Mouse (Mus musculus): ENCODE data around the gene Wwc2. TPM values are rescaled to one million over a fixed set of nuclear protein-coding genes. Genes with fewer than 3 reads are reported as not detected.

Gene Wwc2
- total RNA-seq, 2 experiments from 2014 or later = 25.8 to 26.3 TPM

GRCm38 (mm10) chr8:47947672-47948618 is 42.8 kb downstream of the Wwc2 start:
- intact Hi-C loops (cut with DNase I) = no loop called here
- no peak for DNase-seq (ENCODE audit: low spot score in 2 of 2)

- intact Hi-C loops (cut with DNase I) = no loop called here
- no peak for DNase-seq (ENCODE audit: low spot score in 2 of 2)
Measured at GRCm38 (mm10) chr8:47943049-47943448, 47.7 kb downstream of the Wwc2 start.

GRCm38 (mm10) chr8:47941028-47941427 is 49.7 kb downstream of the Wwc2 start:
- intact Hi-C loops (cut with DNase I) = no loop called here
- DNase-seq (ENCODE audit: low spot score in 2 of 2) = no peak

- intact Hi-C loops (cut with DNase I) = no loop called here
- DNase-seq (ENCODE audit: low spot score in 2 of 2) = no peak
Measured at GRCm38 (mm10) chr8:47939933-47940870, 50.5 kb downstream of the Wwc2 start.

DNA sequence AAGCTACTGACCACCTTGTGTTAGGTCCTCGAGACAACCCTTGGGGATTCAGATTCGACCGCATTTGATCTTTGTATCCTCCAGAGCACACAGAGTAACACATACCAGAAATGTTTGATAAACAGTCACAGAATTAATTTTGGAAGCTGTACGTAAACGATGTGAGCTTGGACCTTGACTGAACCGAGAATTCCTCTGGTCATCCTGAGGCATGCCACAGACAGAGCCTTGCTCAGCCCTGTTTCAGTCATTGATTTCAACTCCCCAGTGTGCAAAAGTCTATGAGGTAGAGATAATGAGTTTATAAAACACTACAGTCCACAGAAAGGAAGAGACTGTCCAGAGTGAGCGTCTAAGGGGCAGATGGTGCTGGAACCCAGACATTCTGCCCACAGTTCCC is 51.5 kb downstream of the Wwc2 start:
- intact Hi-C loops (cut with DNase I) = no loop called here
- DNase-seq (ENCODE audit: low spot score in 2 of 2) = no peak

DNA sequence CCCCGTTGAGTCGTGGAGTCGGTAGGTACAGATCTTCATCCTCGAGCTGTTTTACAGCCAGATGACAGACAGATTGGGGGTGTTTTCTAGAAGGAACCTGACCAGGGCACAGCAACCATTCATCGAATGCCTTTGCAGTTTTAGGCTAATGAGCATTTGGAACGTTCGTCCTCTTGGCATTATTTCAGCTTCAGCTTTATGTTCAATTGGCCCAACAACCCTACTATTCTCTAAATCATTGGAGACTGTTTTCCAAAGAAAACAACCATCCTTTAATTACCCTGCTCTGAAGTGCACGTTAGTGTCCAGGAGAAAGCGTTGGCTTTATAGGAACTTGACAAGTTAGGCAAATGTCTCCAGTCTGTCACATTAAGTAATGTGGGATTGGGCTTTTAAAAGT is 54.3 kb downstream of the Wwc2 start:
- no peak for DNase-seq (ENCODE audit: low spot score in 2 of 2)
- intact Hi-C loops (cut with DNase I) = no loop called here

GRCm38 (mm10) chr8:47935461-47935860 is 55.3 kb downstream of the Wwc2 start:
- intact Hi-C loops (cut with DNase I) = no loop called here
- DNase-seq (ENCODE audit: low spot score in 2 of 2) = no peak

DNA sequence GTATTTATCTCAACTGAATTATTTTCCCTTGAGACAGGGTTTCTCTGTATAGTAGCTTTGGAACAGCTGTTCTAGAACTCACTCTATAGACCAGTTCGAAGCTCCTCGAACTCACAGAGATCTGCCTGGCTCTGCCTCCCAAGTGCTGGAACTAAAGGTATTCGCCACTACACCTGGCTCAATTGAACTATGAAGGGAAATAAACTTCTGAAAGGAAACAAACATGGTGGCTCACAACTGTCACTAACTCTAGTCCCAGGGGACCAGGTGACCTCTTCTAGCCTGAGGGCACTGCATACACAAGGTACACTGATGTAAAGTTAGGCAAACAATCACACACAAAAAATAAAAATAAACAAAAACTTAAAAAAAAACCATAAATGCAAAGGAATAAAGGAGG is 57.6 kb downstream of the Wwc2 start:
- intact Hi-C loops (cut with DNase I) = loop anchor here (5.0 kb wide), 1 partner anchor 54 kb away; no protein-coding TSS in a partner anchor
- DNase-seq (ENCODE audit: low spot score in 2 of 2) = no peak

DNA sequence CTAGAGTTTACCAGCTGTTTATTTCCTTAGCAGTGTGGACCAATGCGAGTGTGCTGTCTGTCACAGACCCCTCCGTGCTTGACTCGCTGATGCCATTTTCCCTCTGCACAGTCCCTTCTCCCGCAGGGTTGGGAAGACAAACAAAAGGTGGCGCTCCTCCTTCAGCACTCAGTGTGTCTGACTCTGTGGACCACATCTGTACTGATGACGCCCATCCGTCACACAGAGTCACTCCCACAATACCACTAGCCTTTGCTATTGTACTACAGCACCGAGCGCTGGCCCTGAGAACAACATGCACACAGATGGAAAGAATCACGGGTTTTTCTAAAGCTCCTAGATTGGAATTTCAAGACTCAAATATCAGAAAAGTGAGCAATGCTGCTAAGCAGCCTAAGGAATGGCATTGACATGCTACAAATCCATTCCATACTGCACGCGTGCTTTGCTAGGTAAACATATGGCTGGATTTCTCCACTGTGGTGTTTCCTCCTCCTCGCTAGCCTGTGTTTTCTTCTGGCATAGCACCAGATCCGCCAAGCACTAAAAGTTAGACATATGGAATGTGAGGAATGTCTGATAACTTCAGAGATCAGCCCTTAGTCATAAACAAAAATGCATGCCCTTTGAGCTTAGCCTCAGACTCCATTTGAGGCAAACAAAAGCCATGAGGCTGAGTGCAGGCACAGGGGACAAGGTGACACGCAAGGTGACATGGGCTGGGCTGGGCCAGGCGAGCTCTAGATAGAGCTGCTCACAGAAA is 58.5 kb downstream of the Wwc2 start:
- DNase-seq (ENCODE audit: low spot score in 2 of 2) = peak; percentile 41 to 60
- intact Hi-C loops (cut with DNase I) = loop anchor here (5.0 kb wide), 1 partner anchor 55 kb away; no protein-coding TSS in a partner anchor

GRCm38 (mm10) chr8:47931371-47931770 is 59.4 kb downstream of the Wwc2 start:
- peak in 1 of 2 experiments; percentile 32 for DNase-seq (ENCODE audit: low spot score in 2 of 2)
- intact Hi-C loops (cut with DNase I) = loop anchor here (5.0 kb wide), 1 partner anchor 56 kb away; no protein-coding TSS in a partner anchor

- DNase-seq (ENCODE audit: low spot score in 2 of 2) = no peak
- intact Hi-C loops (cut with DNase I) = loop anchor here (5.0 kb wide), 1 partner anchor 58 kb away; no protein-coding TSS in a partner anchor
Measured at GRCm38 (mm10) chr8:47929615-47930014, 61.1 kb downstream of the Wwc2 start.

- no peak for DNase-seq (ENCODE audit: low spot score in 2 of 2)
- intact Hi-C loops (cut with DNase I) = no loop called here
Measured at GRCm38 (mm10) chr8:47928604-47929185, 62.0 kb downstream of the Wwc2 start.

DNA sequence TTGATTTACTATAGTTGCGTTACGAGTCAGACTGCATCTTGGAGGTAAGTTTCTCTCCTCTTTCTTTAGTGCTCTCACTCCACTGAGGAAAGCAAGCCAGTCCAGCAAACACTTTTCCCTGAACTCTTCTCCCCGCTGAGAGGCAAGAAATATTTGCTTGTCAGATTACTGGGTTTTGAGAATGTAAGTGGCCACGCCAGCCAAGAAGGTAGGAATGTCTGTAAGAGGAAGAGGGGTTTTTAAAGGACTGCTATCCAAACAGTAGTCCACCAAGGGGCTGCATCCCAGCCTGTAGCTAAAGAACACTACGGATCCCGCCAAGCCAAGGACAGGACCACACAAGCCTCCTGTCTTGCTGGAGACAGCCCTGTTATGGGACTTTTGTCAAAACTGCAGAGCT is 65.8 kb downstream of the Wwc2 start:
- DNase-seq (ENCODE audit: low spot score in 2 of 2) = no peak

DNA sequence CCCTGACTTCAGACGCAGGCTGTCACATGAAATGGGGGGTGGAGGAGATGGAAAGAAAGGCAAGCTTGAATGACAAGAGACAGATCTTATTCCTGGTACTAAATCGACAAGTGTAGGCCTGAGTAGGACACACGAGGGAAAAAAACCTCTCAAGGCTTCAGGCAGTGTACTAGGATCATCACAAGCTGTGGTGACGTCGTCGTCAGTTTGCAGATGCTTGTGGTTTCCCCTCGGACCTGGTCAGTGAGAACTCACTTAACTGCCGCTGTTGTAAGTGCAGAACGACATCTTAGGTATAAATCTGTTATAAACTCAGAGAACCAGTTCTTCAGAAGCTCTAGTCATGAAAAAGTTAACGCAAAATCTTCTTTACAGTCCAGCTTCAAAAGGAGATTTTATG is 67.9 kb downstream of the Wwc2 start:
- intact Hi-C loops (cut with DNase I) = no loop called here
- DNase-seq (ENCODE audit: low spot score in 2 of 2) = no peak

More for the DNA sequence above, 65.8 kb downstream of the Wwc2 start:
- intact Hi-C loops (cut with DNase I) = no loop called here

DNA sequence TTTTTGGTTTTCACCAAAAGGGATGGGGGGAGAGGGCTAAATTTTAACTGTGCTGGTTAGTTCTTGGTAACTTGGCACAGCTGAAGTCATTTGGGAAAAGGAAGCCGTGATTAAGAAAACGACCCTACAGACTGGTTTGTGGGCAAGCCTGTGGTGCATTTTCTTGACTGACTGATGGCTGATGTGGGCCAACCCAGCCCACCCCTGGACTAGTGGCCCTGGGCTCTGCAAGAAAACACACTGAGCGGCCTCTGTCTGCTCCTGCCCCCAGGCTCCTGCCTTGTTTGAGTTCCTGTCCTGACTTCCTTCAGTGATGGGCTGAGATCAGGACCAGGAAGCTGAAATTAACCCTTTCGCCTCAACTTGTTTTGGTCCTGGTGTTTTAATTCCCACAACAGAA is 68.7 kb downstream of the Wwc2 start:
- intact Hi-C loops (cut with DNase I) = no loop called here
- no peak for DNase-seq (ENCODE audit: low spot score in 2 of 2)

GRCm38 (mm10) chr8:47920575-47921144 is 70.1 kb downstream of the Wwc2 start:
- DNase-seq (ENCODE audit: low spot score in 2 of 2) = no peak
- intact Hi-C loops (cut with DNase I) = no loop called here

DNA sequence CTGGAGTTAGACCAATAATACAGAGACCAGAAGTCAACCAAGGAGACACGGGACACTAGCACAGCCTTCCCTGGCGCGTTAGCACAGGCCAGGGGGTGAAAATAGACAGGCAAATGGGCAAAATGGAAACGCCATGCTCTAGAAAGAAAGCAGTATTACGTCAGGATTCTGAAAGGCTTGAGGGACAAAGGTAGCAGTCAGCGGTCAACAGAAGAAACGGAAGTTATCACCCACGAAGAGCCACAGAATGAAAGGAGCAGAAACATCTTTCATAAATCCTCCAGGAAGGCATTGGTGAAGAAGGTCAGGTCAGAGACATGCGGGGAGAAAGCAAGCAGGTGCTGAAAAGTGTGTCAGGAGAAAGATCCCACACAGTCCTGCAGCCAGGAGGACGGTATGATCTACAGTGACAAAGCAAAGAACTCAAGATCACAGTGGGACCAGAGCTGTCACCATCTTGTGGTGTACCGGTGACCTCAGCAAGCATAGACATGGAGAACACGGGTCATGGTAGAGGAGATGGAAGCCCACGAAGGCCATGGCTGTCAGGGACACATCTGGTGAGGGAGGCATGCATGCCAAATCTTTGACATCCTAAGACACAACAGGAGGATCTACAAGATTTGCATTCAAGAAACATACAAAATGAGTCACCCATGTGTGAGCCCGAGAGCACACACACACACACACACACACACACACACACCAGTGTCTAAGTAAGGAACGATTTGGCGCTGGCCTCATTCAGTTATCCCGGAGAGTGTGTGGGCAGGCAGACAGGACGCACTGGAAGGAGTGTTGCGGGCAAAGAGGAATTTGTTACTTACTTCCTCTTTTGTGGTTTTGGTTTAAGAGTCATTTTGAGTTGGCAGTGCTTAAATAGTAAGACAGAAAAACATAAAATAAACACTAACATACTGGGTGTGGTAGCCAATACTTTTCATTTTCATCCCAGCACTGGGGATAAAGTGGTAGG is 73.4 kb downstream of the Wwc2 start:
- DNase-seq (ENCODE audit: low spot score in 2 of 2) = no peak
- intact Hi-C loops (cut with DNase I) = no loop called here

GRCm38 (mm10) chr8:47915521-47915920 is 75.2 kb downstream of the Wwc2 start:
- no peak for DNase-seq (ENCODE audit: low spot score in 2 of 2)
- intact Hi-C loops (cut with DNase I) = no loop called here
